Mouse (Mus musculus): ENCODE measurements around the gene Klhl26.

The Klhl26 gene

DNA sequence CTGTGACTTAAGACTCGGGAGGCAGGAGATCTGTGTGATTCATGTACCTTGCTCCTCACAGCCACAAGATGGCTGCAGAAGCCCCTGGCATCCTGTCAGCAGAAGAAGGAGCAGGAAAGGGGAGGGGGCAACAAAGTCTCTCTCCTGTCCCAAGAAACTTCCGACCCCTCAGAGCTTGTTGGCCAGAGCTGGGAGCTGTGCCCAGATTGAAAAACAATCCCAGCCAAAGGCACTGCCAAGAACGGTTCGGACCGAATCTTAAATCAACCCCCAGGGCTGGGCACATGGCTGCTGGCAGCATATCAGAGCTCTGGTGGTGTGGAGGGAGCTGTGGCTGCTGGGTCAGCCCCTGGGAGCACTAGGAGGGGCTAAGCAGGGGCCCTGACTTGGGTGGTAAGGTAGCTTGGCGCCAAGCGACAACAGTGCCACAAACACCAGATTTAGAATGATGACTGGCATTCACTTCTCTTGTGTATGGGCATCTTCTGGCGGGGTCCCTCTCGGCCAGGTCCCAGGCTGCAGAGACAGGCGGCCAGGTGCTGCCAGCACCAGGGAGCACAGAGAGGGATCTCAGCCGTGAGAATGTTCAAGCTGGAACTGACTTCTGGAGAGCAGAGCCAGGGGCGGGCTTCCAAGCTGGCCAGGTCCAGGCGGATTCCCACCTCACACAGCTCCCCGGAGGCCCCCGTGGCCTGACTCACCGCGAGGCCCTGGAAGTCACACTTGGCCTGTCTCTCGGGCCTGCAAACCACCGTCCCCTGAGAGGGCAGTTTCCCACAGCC is 28.9 kb downstream of the Klhl26 start:
- peak; percentile 47 for DNase-seq (ENCODE audit: low spot score)

- DNase-seq (ENCODE audit: low spot score), result no peak
These were observed 30.8 kb downstream of the Klhl26 start for GRCm38 (mm10) chr8:70445988-70446387.

- DNase-seq (ENCODE audit: low spot score), result no peak
These were observed 33.4 kb downstream of the Klhl26 start for GRCm38 (mm10) chr8:70443326-70443725.

- no peak for DNase-seq (ENCODE audit: low spot score)
These were observed 35.2 kb downstream of the Klhl26 start for GRCm38 (mm10) chr8:70441565-70441964.

DNA sequence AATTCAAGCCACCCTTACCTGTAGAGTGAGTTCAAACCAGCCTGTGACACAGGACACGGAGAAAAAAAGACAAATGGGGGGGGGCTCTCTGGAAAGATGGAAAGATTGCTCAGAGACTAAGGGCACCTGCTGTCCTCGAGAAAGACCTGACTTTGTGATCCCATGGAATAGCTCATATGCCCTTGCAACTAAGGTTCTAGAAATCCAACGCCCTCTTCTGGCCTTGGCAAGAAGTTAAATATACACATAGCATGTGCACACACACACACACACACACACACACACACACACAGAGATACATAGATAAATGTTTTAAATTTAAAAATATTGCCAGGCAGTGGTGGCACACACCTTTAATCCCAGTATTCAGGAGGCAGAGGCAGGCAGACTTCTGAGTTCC is 36.5 kb downstream of the Klhl26 start:
- no peak for DNase-seq (ENCODE audit: low spot score)

DNA sequence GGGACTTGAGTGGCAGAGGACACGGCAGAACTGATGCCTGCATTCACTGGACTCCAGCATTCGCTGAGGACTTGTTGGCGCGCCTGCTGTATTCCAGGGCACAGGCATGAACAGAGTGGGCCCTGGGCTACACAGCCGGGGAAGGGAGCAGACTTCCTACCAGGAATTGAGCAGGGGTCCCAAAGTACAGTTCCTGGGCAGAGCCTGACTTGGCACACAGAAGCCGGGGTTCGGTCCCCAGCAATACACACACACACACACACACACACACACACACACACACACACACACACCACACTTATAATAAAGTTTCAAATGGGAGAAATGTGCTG is 37.0 kb downstream of the Klhl26 start:
- no peak for DNase-seq (ENCODE audit: low spot score)

DNA sequence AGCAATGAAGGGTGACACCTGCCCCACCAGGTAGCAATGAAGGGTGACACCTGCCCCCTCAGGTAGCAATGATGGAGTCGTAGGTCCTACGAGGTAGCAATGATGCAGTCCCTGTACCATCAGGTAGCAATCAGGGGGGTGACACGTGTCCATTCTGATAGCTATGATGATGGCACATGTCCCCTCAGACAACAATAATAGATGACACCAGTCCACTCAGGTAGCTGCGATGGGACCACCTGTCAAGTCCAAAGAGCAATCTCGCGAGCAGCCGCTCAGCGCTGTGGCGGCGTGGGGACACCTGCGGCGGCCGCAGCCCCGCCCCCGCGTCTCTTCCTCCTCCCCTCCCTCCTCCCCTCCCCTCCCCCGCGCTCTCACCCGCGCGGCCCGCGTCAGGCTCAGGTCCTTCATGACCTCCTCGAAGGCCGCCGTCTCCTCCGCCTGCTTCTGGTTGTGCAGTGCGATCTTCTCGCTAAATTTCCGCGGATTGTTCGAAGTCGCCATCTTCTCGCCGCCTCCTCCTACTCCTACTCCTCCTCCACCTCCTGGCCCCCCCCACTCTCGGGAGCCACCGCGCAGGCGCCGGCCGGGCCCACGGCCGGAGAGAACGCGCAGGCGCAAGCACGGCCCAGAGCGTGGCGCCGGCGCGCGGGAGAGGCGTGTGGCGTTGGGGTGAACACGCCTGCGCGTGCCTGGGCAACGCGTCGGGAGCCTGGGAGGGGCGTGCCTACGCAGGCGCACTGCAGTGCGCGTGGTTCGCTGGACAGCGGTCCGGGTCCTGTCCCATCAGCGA is 37.5 kb downstream of the Klhl26 start, which contains the start of gene Crtc1:
TSS of gene Crtc1 (minus strand) at position 525 of the 793 bp plus-strand sequence.
- DNase-seq (ENCODE audit: low spot score), result peak; percentile 97

- DNase-seq (ENCODE audit: low spot score), result no peak
These were observed 38.3 kb downstream of the Klhl26 start for GRCm38 (mm10) chr8:70438423-70438822.

DNA sequence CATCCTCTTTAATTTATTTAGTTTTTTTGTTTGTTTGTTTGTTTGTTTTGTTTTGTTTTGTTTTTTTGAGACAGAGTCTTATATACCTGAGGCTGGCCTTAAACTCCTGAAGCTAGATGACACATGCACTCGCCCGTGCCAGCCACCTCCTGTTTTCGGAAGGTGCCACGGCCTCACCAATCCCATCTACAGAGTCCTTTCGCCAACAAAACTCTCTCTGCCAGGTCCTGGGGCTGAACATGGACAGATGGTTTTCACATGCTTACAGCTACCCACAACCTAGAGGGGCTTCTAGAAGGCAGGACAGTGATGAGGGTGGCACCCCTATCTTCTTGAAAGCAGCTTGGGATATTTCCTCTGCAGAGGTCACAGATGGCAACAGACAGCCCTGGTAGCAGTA is 41.6 kb downstream of the Klhl26 start:
- DNase-seq (ENCODE audit: low spot score), result no peak

DNA sequence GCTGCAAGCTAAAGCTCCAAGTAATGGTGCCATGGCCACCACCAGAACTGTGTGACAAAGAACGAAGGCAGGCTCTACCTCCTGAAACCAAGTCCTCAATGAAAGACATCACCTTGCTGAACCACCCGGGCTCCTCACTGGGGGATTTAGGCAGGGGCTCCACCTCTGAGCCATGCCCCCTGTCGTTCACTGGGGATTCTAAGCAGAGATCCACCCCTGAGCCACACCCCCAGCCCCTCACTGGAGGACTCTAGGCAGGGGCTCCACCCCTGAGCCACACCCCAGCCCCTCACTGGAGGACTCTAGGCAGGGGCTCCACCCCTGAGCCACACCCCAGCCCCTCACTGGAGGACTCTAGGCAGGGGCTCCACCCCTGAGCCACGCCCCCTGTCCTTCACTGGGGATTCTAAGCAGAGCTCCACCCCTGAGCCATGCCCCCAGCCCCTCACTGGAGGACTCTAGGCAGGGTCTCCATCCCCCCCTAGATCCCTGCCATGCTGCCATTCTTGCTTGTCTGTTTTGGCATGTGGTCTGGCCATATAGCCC is 43.7 kb downstream of the Klhl26 start:
- DNase-seq (ENCODE audit: low spot score), result no peak

DNA sequence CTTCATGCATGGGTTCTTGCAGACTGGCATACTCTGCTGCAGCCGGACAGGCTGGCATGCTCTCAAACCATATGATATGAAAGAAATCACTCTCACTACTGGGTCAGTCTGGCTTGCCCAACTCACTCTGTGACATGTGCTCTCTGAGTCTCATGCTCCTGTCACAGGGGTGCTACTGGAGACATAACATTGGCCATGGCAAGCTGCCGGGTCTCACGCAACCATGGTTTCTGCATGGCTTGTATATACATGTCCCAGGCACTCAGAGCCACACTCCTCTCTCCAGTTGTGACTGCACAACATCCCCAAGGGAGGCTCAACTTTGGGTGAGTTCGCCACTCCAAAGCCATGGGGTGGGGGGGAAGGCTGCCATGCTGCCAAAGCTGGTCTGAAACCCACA is 45.6 kb downstream of the Klhl26 start:
- no peak for DNase-seq (ENCODE audit: low spot score)

GRCm38 (mm10) chr8:70426300-70426907 is 50.4 kb downstream of the Klhl26 start:
- DNase-seq (ENCODE audit: low spot score), result no peak

DNA sequence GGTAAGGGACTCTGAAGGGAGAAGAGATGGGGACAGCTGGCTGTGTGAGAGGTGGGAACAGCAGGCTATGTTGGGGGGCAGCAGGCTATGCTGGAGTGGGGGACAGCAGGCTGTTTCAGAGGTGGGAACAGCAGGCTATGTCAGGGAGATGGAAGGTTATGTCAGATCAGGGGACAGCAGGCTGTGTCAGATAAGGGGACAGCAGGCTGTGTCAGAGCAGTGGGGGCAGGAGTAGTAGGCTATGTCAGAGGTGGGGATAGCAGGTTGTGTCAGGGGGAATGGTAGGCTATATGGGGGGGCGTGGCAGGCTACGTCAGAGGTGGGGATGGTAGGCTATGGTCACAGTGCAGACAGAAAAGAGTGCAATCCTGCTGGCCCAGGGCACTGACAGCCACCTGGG is 54.0 kb downstream of the Klhl26 start:
- DNase-seq (ENCODE audit: low spot score), result no peak

GRCm38 (mm10) chr8:70421349-70422104 is 55.2 kb downstream of the Klhl26 start:
- DNase-seq (ENCODE audit: low spot score), result no peak

DNA sequence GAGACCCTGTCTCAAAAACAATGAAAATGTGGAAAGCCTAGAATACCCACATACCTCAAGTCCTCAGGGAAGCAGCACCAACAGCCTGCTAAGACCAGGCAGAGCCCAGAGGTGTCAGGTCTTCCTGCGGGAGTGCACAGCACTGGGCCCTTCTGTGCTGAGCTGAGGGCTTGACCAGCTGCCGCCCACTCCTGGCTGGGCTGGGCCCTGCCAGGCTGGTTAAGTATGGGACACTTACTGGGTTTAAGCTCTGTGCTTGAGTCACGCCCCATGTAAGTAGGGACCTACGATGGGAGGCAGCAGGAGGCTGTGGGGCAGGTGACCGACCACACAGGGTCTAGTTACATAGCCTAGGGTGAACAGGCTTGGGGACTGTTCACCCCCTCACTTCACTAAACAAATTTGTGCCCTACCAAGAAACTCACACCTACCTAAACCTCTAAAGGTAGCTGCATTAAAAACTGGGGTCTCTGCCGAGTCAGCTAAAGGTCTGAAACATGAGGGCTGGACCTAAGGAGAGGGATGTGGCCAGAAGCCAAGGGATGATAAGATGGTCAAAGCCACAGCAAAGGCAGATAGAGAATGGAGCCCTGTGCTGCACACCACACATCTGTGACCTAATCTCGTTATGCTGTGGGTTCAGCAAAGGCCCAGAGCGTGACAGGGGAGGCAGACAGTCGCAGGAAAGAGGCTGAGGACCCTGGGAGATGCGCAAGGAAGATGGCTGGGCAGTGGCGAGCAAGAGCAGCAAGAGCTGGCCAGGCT is 56.7 kb downstream of the Klhl26 start:
- DNase-seq (ENCODE audit: low spot score), result no peak

GRCm38 (mm10) chr8:70418954-70419353 is 57.8 kb downstream of the Klhl26 start:
- peak; percentile 41 for DNase-seq (ENCODE audit: low spot score)

GRCm38 (mm10) chr8:70417914-70418313 is 58.9 kb downstream of the Klhl26 start:
- no peak for DNase-seq (ENCODE audit: low spot score)

- DNase-seq (ENCODE audit: low spot score), result no peak
These were observed 59.8 kb downstream of the Klhl26 start for GRCm38 (mm10) chr8:70416941-70417340.

DNA sequence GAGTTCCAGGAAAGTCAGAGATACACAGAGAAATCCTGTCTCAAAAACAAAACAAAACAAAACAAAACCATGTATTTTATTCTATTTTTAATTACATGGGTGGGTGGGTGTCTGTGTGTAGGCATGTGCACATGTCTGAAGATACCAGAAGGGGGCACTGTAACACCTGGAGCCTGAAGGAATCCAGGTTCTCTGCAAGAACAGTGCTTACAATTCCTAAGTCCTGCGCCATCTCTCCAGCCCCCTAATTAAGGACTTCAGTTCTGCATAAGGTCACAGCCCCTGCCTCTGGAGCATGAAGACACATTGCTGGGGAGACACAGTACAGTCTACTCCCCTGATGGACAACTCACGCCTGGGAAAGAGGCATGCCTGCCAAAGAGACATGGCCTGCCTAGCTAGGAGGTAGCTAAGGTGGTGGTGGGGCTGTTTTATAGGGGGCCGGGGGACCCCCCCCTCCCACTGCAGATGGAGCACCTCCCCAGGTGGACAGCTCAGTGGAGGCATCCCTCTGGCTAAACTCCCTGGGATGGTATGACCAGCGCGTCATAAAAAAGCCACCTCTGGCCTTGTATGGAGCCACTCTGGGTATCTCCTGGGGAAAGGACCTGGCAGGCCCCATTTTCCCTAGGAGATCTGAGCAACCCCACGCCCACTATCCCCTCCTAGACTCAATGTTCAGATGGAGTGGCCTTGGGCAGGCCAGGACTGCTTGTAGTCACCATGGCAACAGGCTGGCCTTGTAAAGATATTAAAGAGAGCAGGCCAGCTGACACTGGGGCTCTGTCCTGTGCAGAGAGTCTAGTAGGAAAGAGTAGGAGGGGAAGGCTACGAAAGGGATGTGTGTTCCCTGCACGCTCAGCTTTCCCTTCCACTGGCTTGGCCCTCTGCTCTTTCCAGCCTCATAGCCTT is 61.0 kb downstream of the Klhl26 start:
- DNase-seq (ENCODE audit: low spot score), result no peak

- no peak for DNase-seq (ENCODE audit: low spot score)
These were observed 62.3 kb downstream of the Klhl26 start for GRCm38 (mm10) chr8:70414310-70414946.
